Mouse (Mus musculus) bone marrow macrophage, adult 2 months (primary cell): ENCODE measurements at regions not wholly inside any gene's neighbourhood (a gene's known extent, or its start where the extent isn't known, plus 50 kb on each side); places are given as distances from the start of the nearest gene placed in this dataset.

Source experiments
- CTCF ChIP-seq: IDR thresholded peaks from 2 replicates; pipeline ENCODE4 v1.5.1; 2012; ENCODE audit warnings: low read depth, mild to moderate bottlenecking, low read length, moderate library complexity
- POLR2A ChIP-seq: IDR thresholded peaks from 2 replicates; pipeline ENCODE4 v1.6.1; 2012; ENCODE audit warnings: mild to moderate bottlenecking, low read depth, low read length, borderline replicate concordance

DNA sequence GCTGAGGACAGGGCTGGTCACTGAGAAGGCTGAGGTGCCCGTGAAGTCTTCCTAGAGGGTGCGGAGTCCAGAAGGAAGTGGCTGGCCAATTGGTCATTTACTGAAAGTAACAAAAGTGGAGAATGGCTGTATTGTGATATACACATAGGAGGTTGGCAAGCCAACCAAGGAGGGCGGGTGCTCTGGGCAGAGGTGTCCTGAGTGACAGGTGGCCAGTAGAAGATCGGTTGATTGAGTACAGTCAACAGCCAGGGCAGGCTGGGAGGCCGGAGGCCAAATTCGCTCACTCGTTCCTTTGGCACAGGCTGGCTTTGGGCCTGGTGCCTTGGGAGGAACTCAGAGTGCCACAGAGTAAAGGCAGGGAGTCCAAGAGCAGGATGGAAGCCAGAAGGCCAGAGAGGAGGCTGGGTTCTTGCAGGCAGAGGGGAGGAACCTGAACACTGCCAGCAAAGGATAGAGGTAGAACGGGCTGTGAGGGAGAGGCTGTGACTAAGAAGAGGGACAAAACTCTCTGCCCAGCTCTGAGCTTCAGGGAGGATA is 68.3 kb downstream of the Gm11733 start:
- TF ChIP-seq POLR2A (no peak), CTCF (no peak)
